Mouse (Mus musculus) CH12.LX (cell line): ENCODE measurements around the gene Amz2. TPM values are rescaled to one million over a fixed set of nuclear protein-coding genes. Genes with fewer than 3 reads are reported as not detected.

Experiments used
- DNase-seq: peaks from one replicate; pipeline ENCODE4 v3.0.0-alpha.2; 2013; ENCODE audit errors: extremely low read depth
- H3K27ac ChIP-seq: 2 replicates; pipeline ENCODE4 v1.5.1; 2012; ENCODE audit warnings: low read depth, mild to moderate bottlenecking, control low read depth, moderate library complexity; ENCODE audit not compliant: insufficient read depth
- H3K27me3 ChIP-seq: replicated peaks from 2 replicates; pipeline ENCODE3; 2012; ENCODE audit warnings: inconsistent platforms
- H3K36me3 ChIP-seq, 2 experiments: replicated peaks in 1 of 2; 2 replicates each; pipeline versions ENCODE3 to v1.6.1; 2012; ENCODE audit warnings: inconsistent platforms in 1 of 2, low read length in 1 of 2, mild to moderate bottlenecking in 1 of 2, mixed read lengths in 1 of 2, moderate library complexity in 1 of 2; ENCODE audit not compliant: control insufficient read depth in 1 of 2, insufficient read depth in 1 of 2
- H3K4me1 ChIP-seq, 2 experiments: 2 replicates each; pipeline ENCODE4 v1.6.1; 2012; ENCODE audit warnings: inconsistent platforms in 1 of 2, moderate library complexity in 1 of 2; ENCODE audit not compliant: insufficient read depth in 2 of 2, control insufficient read depth in 1 of 2
- H3K4me2 ChIP-seq: 2 replicates; pipeline ENCODE4 v1.6.1; 2012; ENCODE audit warnings: low read depth, mild to moderate bottlenecking, control low read depth; ENCODE audit not compliant: poor library complexity, insufficient read depth, severe bottlenecking
- H3K4me3 ChIP-seq, 3 experiments: fragments of 150-350 bp in 1 of 3; sonication (generic) in 1 of 3; replicated peaks in 1 of 3; 2 replicates each; pipeline versions ENCODE3 to v1.5.1; 2011 to 2012; ENCODE audit warnings: low read depth in 2 of 3, low read length in 2 of 3, mild to moderate bottlenecking in 2 of 3, moderate library complexity in 2 of 3, control low read depth in 1 of 3, improper control_type of control experiment in 1 of 3, inconsistent platforms in 1 of 3, mixed read lengths in 1 of 3; ENCODE audit not compliant: poor library complexity in 1 of 3
- H3K79me2 ChIP-seq: replicated peaks from 2 replicates; pipeline ENCODE4 v1.6.1; 2012; ENCODE audit warnings: mild to moderate bottlenecking, moderate library complexity; ENCODE audit not compliant: control insufficient read depth, poor library complexity, insufficient read depth, severe bottlenecking; ENCODE audit errors: extremely low read depth
- H3K9ac ChIP-seq: 2 replicates; pipeline ENCODE4 v1.6.1; 2012; ENCODE audit warnings: low read depth, mild to moderate bottlenecking, control low read depth, moderate library complexity; ENCODE audit not compliant: insufficient read depth
- H3K9me3 ChIP-seq: replicated peaks from 2 replicates; pipeline ENCODE3; 2012; ENCODE audit warnings: low read length, inconsistent platforms, mixed read lengths
- CHD1 ChIP-seq: IDR thresholded peaks from 2 replicates; pipeline ENCODE4 v1.6.1; 2012; ENCODE audit warnings: low read depth, low read length, improper control_type of control experiment, inconsistent platforms
- CHD2 ChIP-seq: IDR thresholded peaks from 2 replicates; pipeline ENCODE4 v1.6.1; 2011; ENCODE audit warnings: low read length, improper control_type of control experiment
- CTCF ChIP-seq, 2 experiments: IDR thresholded peaks in 1 of 2; conservative IDR thresholded peaks in 1 of 2; 2 replicates each; pipeline ENCODE4 v1.5.1; 2011 to 2012; ENCODE audit warnings: low read depth in 2 of 2, low read length in 2 of 2, improper control_type of control experiment in 1 of 2, inconsistent platforms in 1 of 2, mild to moderate bottlenecking in 1 of 2, moderate library complexity in 1 of 2
- E2F4 ChIP-seq: IDR thresholded peaks from 2 replicates; pipeline ENCODE4 v1.6.1; 2011; ENCODE audit warnings: low read depth, low read length, improper control_type of control experiment; ENCODE audit not compliant: insufficient replicate concordance
- IRF4 ChIP-seq: IDR thresholded peaks from 2 replicates; pipeline ENCODE4 v1.6.1; 2014; ENCODE audit warnings: low read depth, mild to moderate bottlenecking, inconsistent platforms, low read length, improper control_type of control experiment
- JUN ChIP-seq: IDR thresholded peaks from 2 replicates; pipeline ENCODE4 v1.6.1; 2011; ENCODE audit warnings: low read depth, mild to moderate bottlenecking, low read length, improper control_type of control experiment, moderate library complexity; ENCODE audit not compliant: insufficient read depth
- MAZ ChIP-seq: IDR thresholded peaks from 2 replicates; pipeline ENCODE4 v1.6.1; 2012; ENCODE audit warnings: low read depth, mild to moderate bottlenecking, inconsistent platforms, low read length, improper control_type of control experiment, moderate library complexity
- MEF2A ChIP-seq: IDR thresholded peaks from 2 replicates; pipeline ENCODE4 v1.6.1; 2014; ENCODE audit warnings: low read depth, mild to moderate bottlenecking, inconsistent platforms, low read length, improper control_type of control experiment, borderline replicate concordance
- MYC ChIP-seq: IDR thresholded peaks from 2 replicates; pipeline ENCODE4 v1.6.1; 2011; ENCODE audit warnings: low read depth, mild to moderate bottlenecking, improper control_type of control experiment, low read length
- NRF1 ChIP-seq: IDR thresholded peaks from 2 replicates; pipeline ENCODE4 v1.6.1; 2014; ENCODE audit warnings: low read depth, mild to moderate bottlenecking, inconsistent platforms, low read length, improper control_type of control experiment, moderate library complexity
- PAX5 ChIP-seq: IDR thresholded peaks from 2 replicates; pipeline ENCODE4 v1.6.1; 2012; ENCODE audit warnings: low read length, inconsistent platforms, mixed read lengths
- RAD21 ChIP-seq: IDR thresholded peaks from 2 replicates; pipeline ENCODE4 v1.6.1; 2011; ENCODE audit warnings: low read depth, mild to moderate bottlenecking, low read length, improper control_type of control experiment, moderate library complexity
- SIN3A ChIP-seq: IDR thresholded peaks from 2 replicates; pipeline ENCODE4 v1.6.1; 2012; ENCODE audit warnings: low read length, improper control_type of control experiment, inconsistent platforms
- SMC3 ChIP-seq: IDR thresholded peaks from 2 replicates; pipeline ENCODE4 v1.6.1; 2011; ENCODE audit warnings: low read depth, low read length, improper control_type of control experiment
- TBP ChIP-seq: conservative IDR thresholded peaks from 2 replicates; pipeline ENCODE4 v1.6.1; 2011; ENCODE audit warnings: low read depth, low read length, improper control_type of control experiment
- UBTF ChIP-seq: IDR thresholded peaks from 2 replicates; pipeline ENCODE4 v1.6.1; 2012; ENCODE audit warnings: low read depth, mild to moderate bottlenecking, inconsistent platforms, low read length, improper control_type of control experiment, moderate library complexity
- USF1 ChIP-seq: IDR thresholded peaks from 2 replicates; pipeline ENCODE4 v1.6.1; 2014; ENCODE audit warnings: low read depth, mild to moderate bottlenecking, inconsistent platforms, low read length, improper control_type of control experiment
- USF2 ChIP-seq: conservative IDR thresholded peaks from 2 replicates; pipeline ENCODE4 v1.6.1; 2011; ENCODE audit warnings: low read depth, low read length, improper control_type of control experiment
- ZC3H11A ChIP-seq: IDR thresholded peaks from 2 replicates; pipeline ENCODE4 v1.6.1; 2012; ENCODE audit warnings: low read depth, mild to moderate bottlenecking, inconsistent platforms, low read length, improper control_type of control experiment
- ZMIZ1 ChIP-seq: IDR thresholded peaks from 2 replicates; pipeline ENCODE4 v1.6.1; 2012; ENCODE audit warnings: low read depth, mild to moderate bottlenecking, inconsistent platforms, low read length, improper control_type of control experiment
- dilution Hi-C: fragments of 300-500 bp; cut with MboI; formaldehyde crosslinking; loops from 2 replicates; pipeline ENCODE4 v1.14.3; 2020; ENCODE audit warnings: low sequenced_read_pairs; ENCODE audit not compliant: extremely low pct_unique_long_range_greater_than_20kb, extremely low pct_ligation_motif_present
- in situ Hi-C: fragments of 300-500 bp; cut with MboI; formaldehyde crosslinking; loops from 3 replicates; pipeline ENCODE4 v1.14.3; 2019; ENCODE audit warnings: low sequenced_read_pairs, low pct_ligation_motif_present, low pct_unique_long_range_greater_than_20kb, mixed read lengths
- polyA plus RNA-seq: library from polyadenylated mRNA; unstranded; fragments of >175 nt; gene quantifications from 2 replicates; pipeline ENCODE4 v1.2.1, GENCODE M21; 2012; ENCODE audit warnings: low read depth; ENCODE audit not compliant: insufficient read length
- total RNA-seq, 2 experiments: library from RNA; depleted of rRNA; stranded (reverse); fragments of 300-350 nt in 1 of 2; fragments of >200 nt in 1 of 2; gene quantifications; 2 replicates each; pipeline ENCODE4 v1.2.3; 2012 to 2014

Gene Amz2
- total and polyA plus RNA-seq, 3 experiments = 22.3 to 23.7 (median 23.3) TPM

DNA sequence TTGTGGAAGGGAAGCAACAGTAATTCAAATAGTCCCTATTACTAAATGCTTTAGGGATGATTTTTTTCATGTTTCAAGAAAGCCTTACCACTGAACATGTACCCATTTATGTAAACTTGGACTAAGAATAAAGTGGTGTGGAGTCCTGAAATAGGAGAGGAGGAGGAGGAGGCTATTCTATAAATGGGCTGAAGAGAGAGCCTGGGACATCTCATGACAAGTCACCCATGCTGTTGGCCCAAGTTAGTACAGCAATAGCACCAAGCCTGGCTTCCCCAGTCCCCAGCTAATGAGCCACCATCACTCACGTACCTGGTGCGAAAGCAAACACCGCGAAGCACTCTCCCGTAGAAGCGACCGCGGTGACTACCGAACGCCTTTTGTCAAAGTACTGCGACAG lies 32.4 kb downstream of the Amz2 start:
- no peak overlapping the region for H3K27ac ChIP-seq
- in situ Hi-C loops = no loop called here
- dilution Hi-C loops = no loop called here
- H3K4me1 ChIP-seq = peaks cover 0 to 6% of the 10 kb centered on the region in 2 experiments; a peak in 1 of 4 replicates
- DNase-seq = no peak
- H3K4me3 ChIP-seq = no peak overlapping the region
- no peaks in the 10 kb centered on the region for H3K79me2 ChIP-seq
- no peaks in the 10 kb centered on the region for H3K9me3 ChIP-seq
- H3K9ac ChIP-seq = no peak overlapping the region
- TF ChIP-seq ZC3H11A = no peak
- no peak for TF ChIP-seq CTCF (conservative IDR thresholded peaks at IDR 0.05 in 1 of 2, IDR thresholded peaks at IDR 0.05 in 1 of 2; ENCODE audit: low read depth in 2 of 2, low read length in 2 of 2)
- TF ChIP-seq RAD21 = no peak
- no peak for TF ChIP-seq SIN3A
- H3K4me2 ChIP-seq = no peak overlapping the region
- H3K27me3 ChIP-seq = no peaks in the 10 kb centered on the region
- peaks cover 37 to 92% of the 10 kb centered on the region in 2 experiments for H3K36me3 ChIP-seq

DNA sequence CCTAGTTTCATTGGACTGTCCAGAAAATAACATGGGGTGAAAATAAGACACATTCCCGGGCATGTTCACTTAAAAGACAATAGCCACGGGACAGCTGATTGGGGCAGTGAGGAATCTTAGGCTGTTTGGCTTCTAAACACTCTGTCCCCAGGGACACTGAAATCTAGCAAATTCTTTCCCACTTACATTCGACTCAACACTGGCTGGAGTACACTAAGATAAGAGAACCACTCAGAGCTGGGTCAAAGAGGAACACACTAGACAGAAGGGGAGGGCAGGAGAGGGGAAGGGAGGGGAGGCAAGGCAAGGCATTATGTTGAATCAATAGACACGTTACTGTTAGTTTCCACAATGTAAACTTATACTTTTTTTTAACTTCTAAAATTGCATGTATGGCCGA lies 34.8 kb downstream of the Amz2 start:
- peaks cover 2 to 11% of the 10 kb centered on the region in 2 experiments; a peak in 1 of 4 replicates for H3K4me1 ChIP-seq
- no peaks in the 10 kb centered on the region for H3K27me3 ChIP-seq
- TF ChIP-seq SMC3 (no peak), IRF4 (no peak), MAZ (no peak), ZMIZ1 (no peak), NRF1 (no peak), E2F4 (no peak), USF1 (no peak), UBTF (no peak), CTCF (conservative IDR thresholded peaks at IDR 0.05 in 1 of 2, IDR thresholded peaks at IDR 0.05 in 1 of 2; ENCODE audit: low read depth in 2 of 2, low read length in 2 of 2) (no peak), PAX5 (no peak), JUN (no peak), MYC (no peak), CHD1 (no peak), TBP (no peak), MEF2A (no peak), CHD2 (no peak), USF2 (no peak), RAD21 (no peak)
- H3K9me3 ChIP-seq = no peaks in the 10 kb centered on the region
- in situ Hi-C loops (no loop called here), dilution Hi-C loops (no loop called here)
- H3K9ac ChIP-seq = no peak overlapping the region
- H3K36me3 ChIP-seq = peaks cover 25 to 85% of the 10 kb centered on the region in 2 experiments
- H3K4me2 ChIP-seq = no peak overlapping the region
- no peak overlapping the region for H3K4me3 ChIP-seq
- no peak overlapping the region for H3K27ac ChIP-seq
- DNase-seq = no peak
- H3K79me2 ChIP-seq = no peaks in the 10 kb centered on the region
